Mouse (Mus musculus) embryonic facial prominence, embryonic 13.5 days (tissue): Measurements from ENCODE around the gene Gm8159. TPM values are rescaled to one million over a fixed set of nuclear protein-coding genes. Genes with fewer than 3 reads are reported as not detected.
"Not testable (repeated sequence)": the region's sequence is repeated elsewhere in the genome, so short reads cannot be mapped to it uniquely, and the experiment has no call there.

Experiments
- ATAC-seq: fragments of 200-750 bp; cut with Nextera tagmentation; 2 replicates; pipeline ENCODE4 v1.8.0; 2017; ENCODE audit warnings: low read depth; ENCODE audit not compliant: insufficient number of reproducible peaks, insufficient read depth, low FRiP score, low TSS enrichment
- H3K27ac ChIP-seq: fragments of 300-500 bp; sonication (generic); 2 replicates; pipeline ENCODE4 v1.5.1; 2015; ENCODE audit warnings: moderate library complexity, mild to moderate bottlenecking, inconsistent platforms
- H3K27me3 ChIP-seq: fragments of 300-500 bp; sonication (generic); 2 replicates; pipeline ENCODE4 v1.6.1; 2015; ENCODE audit warnings: mild to moderate bottlenecking, inconsistent platforms
- H3K36me3 ChIP-seq: fragments of 300-500 bp; sonication (generic); 2 replicates; pipeline ENCODE4 v1.6.1; 2015; ENCODE audit warnings: mild to moderate bottlenecking, inconsistent platforms
- H3K4me1 ChIP-seq: fragments of 300-500 bp; sonication (generic); 2 replicates; pipeline ENCODE4 v1.6.1; 2015; ENCODE audit warnings: inconsistent platforms
- H3K4me2 ChIP-seq: fragments of 300-500 bp; sonication (generic); 2 replicates; pipeline ENCODE4 v1.6.1; 2015; ENCODE audit warnings: moderate library complexity, mild to moderate bottlenecking, inconsistent platforms
- H3K4me3 ChIP-seq: fragments of 300-500 bp; sonication (generic); 2 replicates; pipeline ENCODE4 v1.5.1; 2015; ENCODE audit warnings: mild to moderate bottlenecking, inconsistent platforms
- H3K9ac ChIP-seq: fragments of 300-500 bp; sonication (generic); 2 replicates; pipeline ENCODE4 v1.6.1; 2015; ENCODE audit warnings: mild to moderate bottlenecking, inconsistent platforms
- H3K9me3 ChIP-seq: fragments of 300-500 bp; sonication (generic); 2 replicates; pipeline ENCODE4 v1.6.1; 2016; ENCODE audit warnings: inconsistent platforms
- WGBS: fragments of 180-500 bp; shearing (Covaris S2); methylation state at CpG from one replicate; pipeline ENCODE4 v1.1.7; 2015; ENCODE audit warnings: mixed read lengths; 5-methylcytosine and 5-hydroxymethylcytosine counted together
- polyA plus RNA-seq: library from polyadenylated mRNA; unstranded; fragments of >200 nt; fragmentation: Nextera tagmentation; extraction: Ambion mirVana; gene quantifications from 2 replicates; pipeline ENCODE4 v1.2.1, GENCODE M21; 2015

Gene Gm8159
- not detected in 2 replicates for polyA plus RNA-seq

DNA sequence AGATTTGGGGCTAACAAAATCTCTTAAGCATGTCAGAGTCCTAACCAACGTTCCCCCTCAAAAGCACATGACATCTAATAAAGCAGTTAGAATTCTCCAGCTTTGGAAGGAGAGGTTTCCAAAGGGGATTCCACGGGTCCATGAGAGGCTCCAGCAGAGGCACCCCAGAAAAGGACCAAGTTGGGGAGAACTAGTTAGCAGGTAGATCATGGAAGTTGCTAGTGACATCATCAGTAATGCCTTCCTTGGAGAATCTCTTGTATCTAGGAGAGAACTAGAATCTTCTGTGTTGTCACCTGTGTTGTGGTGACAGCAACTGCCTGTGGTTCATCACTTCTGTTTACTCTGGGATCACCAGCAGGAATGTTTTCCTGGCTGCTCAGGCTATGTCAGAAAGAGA, at the start of gene Gm8159:
TSS of gene Gm8159 (plus strand) at position 301 of the 400 bp plus-strand sequence.
- not testable (repeated sequence) for H3K4me2 ChIP-seq, H3K4me1 ChIP-seq, ATAC-seq, H3K9ac ChIP-seq, H3K4me3 ChIP-seq, H3K9me3 ChIP-seq, H3K27ac ChIP-seq, H3K36me3 ChIP-seq, H3K27me3 ChIP-seq
- no CpG with 5 or more reads among the region's 2 CpGs for WGBS

DNA sequence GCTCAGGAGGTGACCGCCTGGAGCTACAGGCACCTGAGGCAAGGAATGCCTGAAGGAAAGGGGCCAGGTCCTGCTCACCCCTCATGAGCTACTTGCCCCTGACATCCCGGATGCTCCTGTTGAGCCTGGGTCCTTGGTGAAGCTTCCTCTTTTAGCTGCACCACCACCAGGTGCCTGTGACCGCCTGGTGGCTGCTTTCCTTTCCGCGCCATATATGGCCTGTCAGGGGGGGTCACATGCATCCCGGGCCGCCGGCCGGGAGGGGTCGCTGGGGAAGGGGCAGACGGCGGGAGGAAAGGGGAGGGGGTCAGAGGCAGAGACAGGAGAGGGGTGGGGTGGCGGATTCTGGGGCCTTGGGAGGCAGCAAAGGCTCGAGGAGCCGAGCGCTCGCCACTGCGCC, 17.2 kb downstream of the Gm8159 start:
- peak overlapping the region; percentile 64 for H3K4me2 ChIP-seq
- not testable (repeated sequence) for ATAC-seq, H3K36me3 ChIP-seq, H3K9ac ChIP-seq, H3K27ac ChIP-seq, H3K27me3 ChIP-seq, H3K9me3 ChIP-seq, H3K4me1 ChIP-seq
- WGBS, result 3% methylated on average over 17 of the region's 18 CpGs
- peak overlapping the region; percentile 30 for H3K4me3 ChIP-seq

DNA sequence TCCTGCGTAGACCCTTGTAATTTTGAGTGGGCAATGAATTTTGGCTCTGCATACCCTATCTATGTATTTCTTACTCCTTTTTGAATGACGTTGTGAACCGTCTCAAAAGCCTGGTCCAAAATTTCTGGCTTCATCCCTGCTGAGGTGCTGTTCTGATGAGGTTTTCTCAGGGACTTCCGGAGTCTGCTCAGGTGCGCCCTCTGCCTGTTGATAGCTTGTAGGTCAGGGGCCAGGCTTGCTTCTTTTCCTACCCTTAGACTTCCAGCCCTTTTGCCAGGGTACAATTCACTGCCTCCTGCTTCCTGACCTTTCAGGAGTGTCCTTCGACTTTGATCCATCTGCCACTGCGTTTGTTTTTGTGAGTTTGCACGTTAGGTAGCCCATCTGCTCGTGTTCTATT, 18.2 kb downstream of the Gm8159 start:
- ATAC-seq, H3K27me3 ChIP-seq, H3K9ac ChIP-seq, H3K27ac ChIP-seq, H3K4me3 ChIP-seq, H3K36me3 ChIP-seq, H3K9me3 ChIP-seq, H3K4me1 ChIP-seq: not testable (repeated sequence)
- 6% methylated on average over 5 of the region's 9 CpGs for WGBS
- H3K4me2 ChIP-seq, result peak overlapping the region; percentile 64; the same call in 1 of the 2 replicates

DNA sequence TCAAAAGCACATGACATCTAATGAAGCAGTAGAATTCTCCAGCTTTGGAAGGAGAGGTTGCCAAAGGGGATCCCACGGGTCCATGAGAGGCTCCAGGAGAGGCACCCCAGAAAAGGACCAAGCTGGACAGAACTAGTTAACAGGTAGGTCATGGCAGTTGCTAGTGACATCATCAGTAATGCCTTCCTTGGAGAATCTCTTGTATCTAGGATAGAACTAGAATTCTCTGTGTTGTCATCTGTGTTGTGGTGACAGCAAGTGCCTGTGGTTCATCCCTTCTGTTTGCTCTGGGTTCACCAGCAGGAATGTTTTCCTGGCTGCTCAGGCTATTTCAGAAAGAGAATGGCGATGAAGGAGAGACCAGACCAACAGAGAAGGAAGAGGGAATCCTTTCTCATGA, 31.7 kb downstream of the Gm8159 start, which contains the start of gene Gm3239:
TSS of gene Gm3239 (plus strand) at position 301 of the 400 bp plus-strand sequence.
- not testable (repeated sequence) for H3K27ac ChIP-seq, H3K27me3 ChIP-seq, H3K9ac ChIP-seq, H3K4me3 ChIP-seq, H3K9me3 ChIP-seq, H3K4me2 ChIP-seq, H3K36me3 ChIP-seq, H3K4me1 ChIP-seq, ATAC-seq
- WGBS, result no CpG with 5 or more reads among the region's 2 CpGs

Other genes starting within 250 kb of the Gm8159 start
- not detected in 2 replicates for gene Gm3159, start 234.8 kb upstream of the Gm8159 start, polyA plus RNA-seq
- 0.98 TPM in 1 of 2 replicates, not detected in the other for gene Gm3164, start 216.9 kb upstream of the Gm8159 start, polyA plus RNA-seq
- not detected in 2 replicates for gene Gm3173, start 201.4 kb upstream of the Gm8159 start, polyA plus RNA-seq
- gene Gm3182, start 150.6 kb upstream of the Gm8159 start, polyA plus RNA-seq, result not detected in 2 replicates
- not detected in 2 replicates for gene Gm3047, start 76.9 kb upstream of the Gm8159 start, polyA plus RNA-seq
- gene Gm3239, start 31.8 kb downstream of the Gm8159 start, polyA plus RNA-seq, result not detected in 2 replicates
- gene Gm7876, start 76.9 kb downstream of the Gm8159 start, polyA plus RNA-seq, result not detected in 2 replicates
- gene Gm3252, start 94.4 kb downstream of the Gm8159 start, polyA plus RNA-seq, result 0.39 and 0.43 TPM in 2 replicates
- not detected in 2 replicates for gene Gm9602, start 144.0 kb downstream of the Gm8159 start, polyA plus RNA-seq
- not detected in 2 replicates for gene Gm3269, start 205.8 kb downstream of the Gm8159 start, polyA plus RNA-seq
- 0.59 TPM in 2 replicates for gene Gm3264, start 223.2 kb downstream of the Gm8159 start, polyA plus RNA-seq